Mouse (Mus musculus) myocyte (in vitro differentiated cells): ENCODE measurements around the gene Ect2l. TPM values are rescaled to one million over a fixed set of nuclear protein-coding genes. Genes with fewer than 3 reads are reported as not detected.

ENCODE experiments used
- H3K27me3 ChIP-seq: one replicate; pipeline ENCODE4 v1.6.1; 2011; ENCODE audit not compliant: control insufficient read depth, insufficient read depth, insufficient read length
- H3K36me3 ChIP-seq: one replicate; pipeline ENCODE4 v1.6.1; 2011; ENCODE audit not compliant: control insufficient read depth, insufficient read depth
- H3K4me2 ChIP-seq: one replicate; pipeline ENCODE4 v1.6.1; 2011; ENCODE audit warnings: low read depth, control low read depth
- H3K4me3 ChIP-seq: one replicate; pipeline ENCODE4 v1.5.1; 2011; ENCODE audit warnings: mild to moderate bottlenecking, control low read depth, moderate library complexity
- H3K79me2 ChIP-seq: one replicate; pipeline ENCODE4 v1.6.1; 2011; ENCODE audit not compliant: control insufficient read depth, insufficient read depth
- H3ac ChIP-seq: one replicate; pipeline ENCODE4 v1.6.1; 2011; ENCODE audit not compliant: control insufficient read depth, insufficient read length
- CEBPB ChIP-seq: IDR thresholded peaks from 2 replicates; pipeline ENCODE4 v1.6.1; 2011; ENCODE audit warnings: mild to moderate bottlenecking, moderate library complexity; ENCODE audit not compliant: poor library complexity, insufficient read depth, severe bottlenecking
- E2F4 ChIP-seq: IDR thresholded peaks from one replicate; pipeline ENCODE4 v1.6.1; 2011; ENCODE audit warnings: mild to moderate bottlenecking, control low read depth, moderate library complexity; ENCODE audit not compliant: insufficient read depth
- MYOD1 ChIP-seq, 3 experiments: IDR thresholded peaks; one replicate each; pipeline ENCODE4 v1.6.1; 2011; ENCODE audit warnings: control low read depth in 2 of 3, low read depth in 2 of 3, mild to moderate bottlenecking in 2 of 3, moderate library complexity in 1 of 3; ENCODE audit not compliant: insufficient read length in 2 of 3, control insufficient read depth in 1 of 3
- MYOG ChIP-seq, 3 experiments: IDR thresholded peaks; one replicate each; pipeline ENCODE4 v1.6.1; 2011; ENCODE audit warnings: control low read depth in 2 of 3, low read depth in 2 of 3, mild to moderate bottlenecking in 2 of 3; ENCODE audit not compliant: insufficient read length in 2 of 3, control insufficient read depth in 1 of 3, insufficient read depth in 1 of 3
- POLR2A ChIP-seq: IDR thresholded peaks from one replicate; pipeline ENCODE4 v1.6.1; 2011; ENCODE audit warnings: low read depth, mild to moderate bottlenecking, control low read depth, moderate library complexity; ENCODE audit not compliant: insufficient read length
- POLR2AphosphoS2 ChIP-seq: IDR thresholded peaks from one replicate; pipeline ENCODE4 v1.6.1; 2011; ENCODE audit warnings: low read depth, control low read depth; ENCODE audit not compliant: insufficient read length
- REST ChIP-seq: IDR thresholded peaks from one replicate; pipeline ENCODE4 v1.6.1; 2011; ENCODE audit warnings: mild to moderate bottlenecking, control low read depth, moderate library complexity; ENCODE audit not compliant: insufficient read depth, insufficient read length
- SRF ChIP-seq: IDR thresholded peaks from one replicate; pipeline ENCODE4 v1.6.1; 2011; ENCODE audit warnings: low read depth; ENCODE audit not compliant: control insufficient read depth, insufficient read length
- TCF3 ChIP-seq: IDR thresholded peaks from one replicate; pipeline ENCODE4 v1.6.1; 2011; ENCODE audit warnings: low read depth, control low read depth; ENCODE audit not compliant: insufficient read length
- USF1 ChIP-seq: IDR thresholded peaks from one replicate; pipeline ENCODE4 v1.6.1; 2011; ENCODE audit warnings: low read depth, mild to moderate bottlenecking, control low read depth, moderate library complexity
- polyA plus RNA-seq: library from polyadenylated mRNA; unstranded; fragments of >200 nt; fragmentation: generic; extraction: Trizol; gene quantifications from one replicate; pipeline ENCODE4 v1.2.1, GENCODE M21; 2012; ENCODE audit warnings: missing spikeins

Ect2l gene
- polyA plus RNA-seq, 1 experiment = 1.1 TPM

DNA sequence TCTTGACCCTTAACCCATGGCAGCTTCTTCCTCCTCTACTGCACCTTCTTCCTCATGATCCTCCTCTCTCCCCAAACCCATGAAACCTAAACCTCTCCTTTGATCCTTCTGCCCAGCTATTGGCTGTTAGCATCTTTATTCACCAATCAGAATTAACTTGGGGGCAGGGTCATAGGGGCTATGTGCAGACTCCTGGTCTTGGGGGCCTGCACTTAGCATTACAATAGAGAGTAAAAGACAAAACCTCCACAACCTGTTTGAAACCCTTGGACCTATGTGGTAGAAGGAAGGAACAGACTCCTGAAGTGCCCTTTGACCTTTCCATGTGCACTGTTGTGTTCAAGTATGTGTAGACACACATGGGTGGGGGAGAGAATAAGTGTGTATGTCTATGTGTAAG lies 120.0 kb downstream of the Ect2l start:
- H3ac ChIP-seq = no peak overlapping the region
- peaks cover 22% of the 10 kb centered on the region for H3K79me2 ChIP-seq
- TF ChIP-seq SRF = no peak
- no peak for TF ChIP-seq POLR2AphosphoS2
- TF ChIP-seq MYOG (IDR thresholded peaks at IDR 0.05; ENCODE audit: control insufficient read depth in 1 of 3, insufficient read depth in 1 of 3, insufficient read length in 2 of 3, low read depth in 2 of 3) = no peak
- no peak for TF ChIP-seq REST
- TF ChIP-seq MYOD1 (IDR thresholded peaks at IDR 0.05; ENCODE audit: control insufficient read depth in 1 of 3, insufficient read length in 2 of 3, low read depth in 2 of 3) = no peak
- no peak overlapping the region for H3K4me3 ChIP-seq
- no peak overlapping the region for H3K4me2 ChIP-seq
- H3K36me3 ChIP-seq = peaks cover 20% of the 10 kb centered on the region
- no peaks in the 10 kb centered on the region for H3K27me3 ChIP-seq

DNA sequence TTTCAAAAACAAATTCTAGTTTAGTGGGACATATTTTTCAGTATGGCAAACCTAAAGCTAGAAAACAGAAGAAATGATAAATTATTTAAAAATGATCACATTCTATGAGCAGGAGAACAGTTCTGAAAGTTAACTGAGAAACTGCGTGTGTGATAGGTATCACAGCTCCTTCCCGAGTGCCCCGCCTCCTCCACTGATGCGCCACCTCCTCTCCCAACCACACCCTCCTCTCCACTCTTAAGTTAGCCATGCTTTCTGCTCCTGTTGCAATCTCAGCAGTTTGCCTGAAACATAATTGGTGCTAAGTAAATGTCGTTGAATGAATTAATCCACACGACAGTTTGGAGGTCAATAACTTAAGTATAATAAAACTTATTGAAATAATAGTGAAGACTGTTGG lies 127.9 kb downstream of the Ect2l start:
- Histone ChIP-seq H3K27me3 (no peaks in the 10 kb centered on the region), H3K36me3 (peaks cover under 1% of the 10 kb centered on the region), H3K79me2 (peaks cover 31% of the 10 kb centered on the region), H3ac (no peak overlapping the region), H3K4me2 (no peak overlapping the region), H3K4me3 (no peak overlapping the region)
- TF ChIP-seq TCF3 (no peak), POLR2A (no peak), SRF (no peak), CEBPB (peak; percentile 17; the same call in 1 of the 2 replicates), USF1 (no peak)

DNA sequence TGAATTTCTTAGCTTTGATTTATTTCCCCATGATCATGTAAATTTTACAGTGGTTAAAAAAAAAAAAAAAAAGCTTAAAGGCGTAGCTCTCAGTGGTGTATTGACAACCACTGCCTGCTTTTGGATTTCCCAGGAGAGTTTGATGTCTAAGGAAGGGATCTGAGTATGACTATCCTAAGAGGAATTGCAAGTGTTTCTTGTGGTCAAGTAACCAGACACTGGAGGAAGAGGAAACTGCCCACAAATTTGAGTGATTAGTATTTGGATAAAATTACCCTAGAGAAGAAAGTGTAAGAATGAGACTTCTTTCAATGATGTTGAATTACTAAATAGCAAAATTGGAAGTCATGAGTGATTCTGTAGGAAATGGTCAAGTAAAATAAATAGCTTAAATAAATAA lies 129.2 kb downstream of the Ect2l start:
- Histone ChIP-seq H3K27me3 (no peaks in the 10 kb centered on the region), H3K4me2 (peak overlapping the region; percentile 55), H3ac (no peak overlapping the region), H3K4me3 (no peak overlapping the region), H3K36me3 (peaks cover 9% of the 10 kb centered on the region), H3K79me2 (peaks cover 30% of the 10 kb centered on the region)
- TF ChIP-seq SRF = no peak
- no peak for TF ChIP-seq POLR2AphosphoS2
- no peak for TF ChIP-seq POLR2A
- no peak for TF ChIP-seq E2F4
- TF ChIP-seq USF1 = no peak
- no peak for TF ChIP-seq CEBPB
- no peak for TF ChIP-seq MYOG (IDR thresholded peaks at IDR 0.05; ENCODE audit: control insufficient read depth in 1 of 3, insufficient read depth in 1 of 3, insufficient read length in 2 of 3, low read depth in 2 of 3)

Other genes with a start within 250 kb of the Ect2l start
- 65.7 TPM for gene Abracl, start 187.6 kb downstream of the Ect2l start, polyA plus RNA-seq
- 33.7 TPM for gene Reps1, start 155.0 kb downstream of the Ect2l start, polyA plus RNA-seq
- gene Ccdc28a, start 24.1 kb upstream of the Ect2l start, polyA plus RNA-seq = 7.3 TPM
- 5.4 TPM for gene Nhsl1, start 108.1 kb upstream of the Ect2l start, polyA plus RNA-seq